Mouse (Mus musculus) right cerebral cortex, postnatal 14 days (tissue): ENCODE measurements around the gene Acsl1.

Source experiments
- DNase-seq: peaks from one replicate; pipeline ENCODE4 v3.0.0; 2022

The Acsl1 gene

GRCm38 (mm10) chr8:46475942-46476341 is 5.1 kb downstream of the Acsl1 start:
- no peak for DNase-seq

GRCm38 (mm10) chr8:46477747-46478458 is 7.1 kb downstream of the Acsl1 start:
- DNase-seq, result no peak

GRCm38 (mm10) chr8:46478783-46479182 is 7.9 kb downstream of the Acsl1 start:
- no peak for DNase-seq

- no peak for DNase-seq
These were observed 9.1 kb downstream of the Acsl1 start for GRCm38 (mm10) chr8:46479794-46480532.

- DNase-seq, result no peak
These were observed 9.7 kb downstream of the Acsl1 start for GRCm38 (mm10) chr8:46480533-46480900.

GRCm38 (mm10) chr8:46482771-46483170 is 11.9 kb downstream of the Acsl1 start:
- DNase-seq, result no peak

- DNase-seq, result no peak
These were observed 12.4 kb downstream of the Acsl1 start for GRCm38 (mm10) chr8:46483247-46483646.

- no peak for DNase-seq
These were observed 13.2 kb downstream of the Acsl1 start for GRCm38 (mm10) chr8:46484077-46484476.

GRCm38 (mm10) chr8:46484931-46485463 is 14.2 kb downstream of the Acsl1 start:
- no peak for DNase-seq

- no peak for DNase-seq
These were observed 17.3 kb downstream of the Acsl1 start for GRCm38 (mm10) chr8:46488085-46488561.

GRCm38 (mm10) chr8:46489196-46489595 is 18.4 kb downstream of the Acsl1 start:
- DNase-seq, result no peak

GRCm38 (mm10) chr8:46490250-46490649 is 19.4 kb downstream of the Acsl1 start:
- no peak for DNase-seq

- DNase-seq, result no peak
These were observed 20.0 kb downstream of the Acsl1 start for GRCm38 (mm10) chr8:46490821-46491220.

- DNase-seq, result no peak
These were observed 22.8 kb downstream of the Acsl1 start for GRCm38 (mm10) chr8:46493495-46494170.

GRCm38 (mm10) chr8:46496852-46497251 is 26.0 kb downstream of the Acsl1 start:
- DNase-seq, result no peak

- DNase-seq, result no peak
These were observed 26.6 kb downstream of the Acsl1 start for GRCm38 (mm10) chr8:46497314-46498011.

- DNase-seq, result no peak
These were observed 28.7 kb downstream of the Acsl1 start for GRCm38 (mm10) chr8:46499376-46500061.

- DNase-seq, result no peak
These were observed 31.7 kb downstream of the Acsl1 start for GRCm38 (mm10) chr8:46502333-46503071.

- DNase-seq, result no peak
These were observed 32.3 kb downstream of the Acsl1 start for GRCm38 (mm10) chr8:46503072-46503695.

GRCm38 (mm10) chr8:46504196-46504595 is 33.4 kb downstream of the Acsl1 start:
- DNase-seq, result no peak
